Mouse (Mus musculus) left cerebral cortex, postnatal 4 days (tissue): ENCODE results near the gene Gm21996. TPM values are rescaled to one million over a fixed set of nuclear protein-coding genes. Genes with fewer than 3 reads are reported as not detected.
"Not testable (repeated sequence)": the region's sequence is repeated elsewhere in the genome, so short reads cannot be mapped to it uniquely, and the experiment has no call there.

Source experiments
- DNase-seq: peaks from one replicate; pipeline ENCODE4 v3.0.0-alpha.2; 2022
- intact Hi-C: fragments of 180-260 bp; cut with DNase I; formaldehyde crosslinking; loops from one replicate; pipeline ENCODE4 v1.15.1; 2025
- total RNA-seq, 2 experiments: library from RNA; stranded (reverse); gene quantifications; 2 replicates each; pipeline ENCODE4 v1.2.3; 2021

The Gm21996 gene
- not detected for total RNA-seq

DNA sequence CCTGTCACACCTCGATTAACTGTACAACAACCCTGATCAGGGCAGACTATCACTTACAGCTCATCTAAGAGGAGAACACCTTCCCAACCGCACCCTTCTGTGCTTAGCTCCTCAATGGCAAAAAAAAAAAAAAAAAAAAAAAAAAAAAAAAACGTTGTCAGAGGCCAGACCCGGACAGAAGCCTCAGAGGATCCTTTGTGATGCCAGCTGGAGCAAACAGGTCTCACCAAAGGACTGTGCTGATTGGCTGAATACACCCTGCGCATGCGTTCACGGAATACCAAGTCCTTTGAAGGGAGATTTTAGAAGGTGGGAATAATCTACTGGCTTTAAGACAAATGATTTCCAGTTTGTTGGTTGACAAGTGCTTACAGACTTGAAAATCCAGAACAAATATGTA, at the start of gene Gm21996:
Gm21996 (minus strand) TSS at position 101 of the 400 bp plus-strand sequence.
- intact Hi-C loops, DNase-seq: not testable (repeated sequence)
